Mouse (Mus musculus): ENCODE measurements around the gene Taar5. TPM values are rescaled to one million over a fixed set of nuclear protein-coding genes. Genes with fewer than 3 reads are reported as not detected.

Taar5 gene
- polyA plus RNA-seq (2012; rRNA removed) (not detected in 2 replicates), polyA plus RNA-seq (2014; fragmentation: Nextera tagmentation; extraction: Ambion mirVana) (not detected in 2 replicates)

DNA sequence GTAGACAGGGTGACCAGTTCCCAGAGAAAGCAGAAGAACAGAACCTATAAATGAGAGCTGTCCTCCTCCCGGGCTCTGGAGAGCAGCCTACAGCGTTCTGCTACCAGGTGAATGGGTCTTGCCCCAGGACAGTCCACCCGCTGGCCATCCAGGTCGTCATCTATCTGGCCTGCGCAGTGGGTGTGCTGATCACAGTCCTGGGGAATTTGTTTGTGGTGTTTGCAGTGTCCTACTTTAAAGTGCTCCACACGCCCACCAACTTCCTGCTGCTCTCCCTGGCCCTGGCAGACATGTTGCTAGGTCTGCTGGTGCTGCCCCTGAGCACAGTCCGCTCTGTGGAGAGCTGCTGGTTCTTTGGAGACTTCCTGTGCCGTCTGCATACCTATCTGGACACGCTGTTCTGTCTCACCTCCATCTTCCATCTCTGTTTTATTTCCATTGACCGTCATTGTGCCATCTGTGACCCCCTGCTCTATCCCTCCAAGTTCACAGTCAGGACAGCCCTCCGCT is at the start of gene Taar5:
Taar5 (plus strand) TSS at position 51 of the 510 bp plus-strand sequence.
- Histone ChIP-seq H3K36me3 (replicated peaks; ENCODE audit: control insufficient read depth, insufficient read depth, low read depth) (no peaks in the 10 kb centered on the region), H3K27me3 (ENCODE audit: control insufficient read depth, insufficient read depth, low read length) (no peaks in the 10 kb centered on the region), H3K27ac (no peak within 1 kb of the TSS), H3K9me3 (ENCODE audit: control insufficient read depth, low read length) (no peaks in the 10 kb centered on the region), H3K4me3 (ENCODE audit: insufficient read depth in 1 of 2, low read depth in 2 of 2, low read length in 2 of 2) (no peak within 1 kb of the TSS), H3K4me2 (ENCODE audit: low read depth) (no peak within 1 kb of the TSS), H3K9ac (replicated peaks) (no peak within 1 kb of the TSS), H3K4me1 (replicated peaks; ENCODE audit: control insufficient read depth in 2 of 2, insufficient read depth in 2 of 2, low read length in 1 of 2) (no peaks in the 10 kb centered on the region)
- DNase-seq (ENCODE audit: low read depth in 3 of 3, low spot score in 3 of 3) (no peak), ATAC-seq (ENCODE audit: insufficient read depth) (no peak)
- TF ChIP-seq CTCF (IDR thresholded peaks at IDR 0.05; ENCODE audit: low read depth) (no peak), EP300 (IDR thresholded peaks at IDR 0.05; ENCODE audit: low read depth) (no peak)
- WGBS (ENCODE audit: insufficient replicate concordance), result 69% methylated on average over 11 of the region's 11 CpGs

DNA sequence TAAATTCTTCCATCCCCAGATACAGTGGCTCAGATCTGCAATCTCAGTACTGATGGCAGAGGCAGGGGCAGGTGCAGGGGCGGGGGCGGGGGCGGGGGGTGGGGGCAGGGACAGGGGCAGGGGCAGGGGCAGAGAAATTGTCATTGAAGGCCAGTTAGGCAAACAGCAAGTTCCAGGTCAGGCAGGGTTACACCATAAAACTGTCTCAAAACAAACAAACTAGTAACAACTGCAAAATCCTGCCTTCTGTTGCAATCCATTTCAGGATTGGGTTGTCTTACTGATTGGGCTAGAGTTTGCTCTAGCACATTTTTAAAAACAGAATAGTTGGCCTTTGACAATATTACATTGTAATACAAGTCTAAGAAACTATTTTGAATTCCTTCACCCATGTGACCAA is 48.0 kb upstream of the Taar5 start:
- Histone ChIP-seq H3K4me3 (ENCODE audit: insufficient read depth in 1 of 2, low read depth in 2 of 2, low read length in 2 of 2) (no peak overlapping the region), H3K27ac (no peak overlapping the region), H3K36me3 (replicated peaks; ENCODE audit: control insufficient read depth, insufficient read depth, low read depth) (no peaks in the 10 kb centered on the region), H3K27me3 (ENCODE audit: control insufficient read depth, insufficient read depth, low read length) (no peaks in the 10 kb centered on the region), H3K4me2 (ENCODE audit: low read depth) (no peak overlapping the region), H3K4me1 (replicated peaks; ENCODE audit: control insufficient read depth in 2 of 2, insufficient read depth in 2 of 2, low read length in 1 of 2) (peaks cover 0 to 4% of the 10 kb centered on the region in 2 experiments; a peak in 1 of 4 replicates), H3K9me3 (ENCODE audit: control insufficient read depth, low read length) (no peaks in the 10 kb centered on the region), H3K9ac (replicated peaks) (no peak overlapping the region)
- TF ChIP-seq EP300 (IDR thresholded peaks at IDR 0.05; ENCODE audit: low read depth) (no peak), CTCF (IDR thresholded peaks at IDR 0.05; ENCODE audit: low read depth) (no peak)
- ATAC-seq (ENCODE audit: insufficient read depth) (peak; percentile 50; the same call in 1 of the 2 replicates), DNase-seq (ENCODE audit: low read depth in 3 of 3, low spot score in 3 of 3) (peak; percentile 3 to 15 (median 9))
- WGBS (ENCODE audit: insufficient replicate concordance), result 44% methylated on average over 3 of the region's 3 CpGs

GRCm38 (mm10) chr10:23923941-23924340 is 46.6 kb upstream of the Taar5 start:
- Histone ChIP-seq H3K36me3 (replicated peaks; ENCODE audit: control insufficient read depth, insufficient read depth, low read depth) (no peaks in the 10 kb centered on the region), H3K9ac (replicated peaks) (no peak overlapping the region), H3K4me2 (ENCODE audit: low read depth) (no peak overlapping the region), H3K27ac (no peak overlapping the region), H3K4me3 (ENCODE audit: insufficient read depth in 1 of 2, low read depth in 2 of 2, low read length in 2 of 2) (no peak overlapping the region), H3K27me3 (ENCODE audit: control insufficient read depth, insufficient read depth, low read length) (no peaks in the 10 kb centered on the region), H3K4me1 (replicated peaks; ENCODE audit: control insufficient read depth in 2 of 2, insufficient read depth in 2 of 2, low read length in 1 of 2) (peaks cover 0 to 4% of the 10 kb centered on the region in 2 experiments; a peak in 1 of 4 replicates), H3K9me3 (ENCODE audit: control insufficient read depth, low read length) (no peaks in the 10 kb centered on the region)
- TF ChIP-seq CTCF (IDR thresholded peaks at IDR 0.05; ENCODE audit: low read depth) (no peak), EP300 (IDR thresholded peaks at IDR 0.05; ENCODE audit: low read depth) (no peak)
- ATAC-seq (ENCODE audit: insufficient read depth) (no peak), DNase-seq (ENCODE audit: low read depth in 3 of 3, low spot score in 3 of 3) (no peak)
- WGBS (ENCODE audit: insufficient replicate concordance), result 56% methylated on average over 2 of the region's 2 CpGs

DNA sequence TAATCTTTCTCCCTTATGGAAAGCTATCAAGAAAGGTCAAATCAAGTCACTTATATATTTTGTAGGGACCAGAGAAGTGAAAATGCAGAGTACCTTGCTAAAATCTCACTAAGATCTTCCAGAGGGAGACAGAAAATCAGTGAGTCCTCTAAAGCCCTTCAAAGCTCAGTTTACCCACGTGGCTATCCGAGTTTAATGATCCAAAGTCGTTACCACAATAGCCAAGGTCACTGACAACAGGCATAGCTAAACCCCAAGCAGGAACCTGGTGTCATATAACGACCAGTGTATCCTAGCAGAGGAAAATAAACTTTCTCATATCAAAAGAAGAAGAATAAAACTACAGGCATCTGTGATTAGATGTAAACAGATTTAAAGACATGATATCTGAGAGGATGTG is 32.9 kb upstream of the Taar5 start:
- Histone ChIP-seq H3K4me3 (ENCODE audit: insufficient read depth in 1 of 2, low read depth in 2 of 2, low read length in 2 of 2) (no peak overlapping the region), H3K4me1 (replicated peaks; ENCODE audit: control insufficient read depth in 2 of 2, insufficient read depth in 2 of 2, low read length in 1 of 2) (no peaks in the 10 kb centered on the region), H3K27me3 (ENCODE audit: control insufficient read depth, insufficient read depth, low read length) (no peaks in the 10 kb centered on the region), H3K4me2 (ENCODE audit: low read depth) (no peak overlapping the region), H3K9ac (replicated peaks) (no peak overlapping the region), H3K27ac (no peak overlapping the region), H3K36me3 (replicated peaks; ENCODE audit: control insufficient read depth, insufficient read depth, low read depth) (no peaks in the 10 kb centered on the region), H3K9me3 (ENCODE audit: control insufficient read depth, low read length) (no peaks in the 10 kb centered on the region)
- ATAC-seq (ENCODE audit: insufficient read depth) (no peak), DNase-seq (ENCODE audit: low read depth in 3 of 3, low spot score in 3 of 3) (no peak)
- WGBS (ENCODE audit: insufficient replicate concordance), result 38% methylated on average over 4 of the region's 4 CpGs
- TF ChIP-seq CTCF (IDR thresholded peaks at IDR 0.05; ENCODE audit: low read depth) (no peak), EP300 (IDR thresholded peaks at IDR 0.05; ENCODE audit: low read depth) (no peak)

DNA sequence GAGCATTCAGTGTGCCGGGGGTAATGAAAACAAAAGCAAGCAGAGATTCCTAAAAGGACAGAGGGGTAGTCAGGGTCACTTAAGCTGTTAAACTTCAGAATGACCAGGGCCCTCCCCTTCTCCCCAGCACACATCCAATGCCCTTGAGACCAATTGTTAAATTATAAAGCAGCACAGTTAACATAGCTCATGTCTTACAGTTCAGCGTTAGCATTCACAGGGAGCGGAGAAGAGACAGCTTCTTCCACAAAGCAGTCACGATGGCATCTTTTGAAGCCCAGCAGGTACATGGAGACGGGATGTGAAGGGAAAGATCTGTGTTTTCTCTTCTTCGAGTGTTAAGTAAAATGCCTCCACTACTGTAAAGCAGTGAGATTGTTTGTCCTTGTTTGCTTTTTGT is 32.2 kb upstream of the Taar5 start, which contains the start of gene Taar2:
Taar2 (plus strand) TSS at position 261 of the 400 bp plus-strand sequence.
- H3K9me3 ChIP-seq (ENCODE audit: control insufficient read depth, low read length), result no peaks in the 10 kb centered on the region
- H3K4me1 ChIP-seq (replicated peaks; ENCODE audit: control insufficient read depth in 2 of 2, insufficient read depth in 2 of 2, low read length in 1 of 2), result no peaks in the 10 kb centered on the region
- no peak within 1 kb of the TSS for H3K4me3 ChIP-seq (ENCODE audit: insufficient read depth in 1 of 2, low read depth in 2 of 2, low read length in 2 of 2)
- no peak within 1 kb of the TSS for H3K9ac ChIP-seq (replicated peaks)
- H3K27ac ChIP-seq, result no peak within 1 kb of the TSS
- WGBS (ENCODE audit: insufficient replicate concordance), result 51% methylated on average over 6 of the region's 6 CpGs
- H3K4me2 ChIP-seq (ENCODE audit: low read depth), result no peak within 1 kb of the TSS
- no peaks in the 10 kb centered on the region for H3K27me3 ChIP-seq (ENCODE audit: control insufficient read depth, insufficient read depth, low read length)
- H3K36me3 ChIP-seq (replicated peaks; ENCODE audit: control insufficient read depth, insufficient read depth, low read depth), result no peaks in the 10 kb centered on the region
- ATAC-seq (ENCODE audit: insufficient read depth) (no peak), DNase-seq (ENCODE audit: low read depth in 3 of 3, low spot score in 3 of 3) (no peak)
- no peak for TF ChIP-seq CTCF (IDR thresholded peaks at IDR 0.05; ENCODE audit: low read depth)
- no peak for TF ChIP-seq EP300 (IDR thresholded peaks at IDR 0.05; ENCODE audit: low read depth)

All from liver, embryonic 14.5 days (tissue).